Mouse (Mus musculus) midbrain, embryonic 14.5 days (tissue): Measurements from ENCODE around the gene H2afy2. TPM values are rescaled to one million over a fixed set of nuclear protein-coding genes. Genes with fewer than 3 reads are reported as not detected.

Experiments used
- ATAC-seq: fragments of 200-750 bp; cut with Nextera tagmentation; 2 replicates; pipeline ENCODE4 v1.8.0; 2017; ENCODE audit warnings: moderate number of reproducible peaks, moderate library complexity; ENCODE audit not compliant: low FRiP score, low TSS enrichment
- DNase-seq: peaks from one replicate; pipeline ENCODE4 v3.0.0-alpha.2; 2015
- H3K27ac ChIP-seq: fragments of 300-500 bp; sonication (generic); replicated peaks from 2 replicates; pipeline ENCODE4 v1.5.1; 2014; ENCODE audit warnings: mild to moderate bottlenecking, low read depth, low read length, moderate library complexity
- H3K27me3 ChIP-seq: fragments of 300-500 bp; sonication (generic); 2 replicates; pipeline ENCODE4 v1.6.1; 2014; ENCODE audit warnings: low read length, control low read depth, mixed read lengths; ENCODE audit not compliant: control insufficient read depth, insufficient read depth
- H3K36me3 ChIP-seq: fragments of 300-500 bp; sonication (generic); 2 replicates; pipeline ENCODE4 v1.6.1; 2014; ENCODE audit warnings: low read length, control low read depth; ENCODE audit not compliant: control insufficient read depth, insufficient read depth
- H3K4me1 ChIP-seq: fragments of 300-500 bp; sonication (generic); 2 replicates; pipeline ENCODE4 v1.6.1; 2014; ENCODE audit warnings: mild to moderate bottlenecking, antibody characterized with exemption, low read length, control low read depth; ENCODE audit not compliant: control insufficient read depth, insufficient read depth
- H3K4me2 ChIP-seq: fragments of 300-500 bp; sonication (generic); 2 replicates; pipeline ENCODE4 v1.6.1; 2014; ENCODE audit warnings: mild to moderate bottlenecking, low read length, moderate library complexity
- H3K4me3 ChIP-seq: fragments of 300-500 bp; sonication (generic); replicated peaks from 2 replicates; pipeline ENCODE4 v1.5.1; 2014; ENCODE audit warnings: low read depth, low read length
- H3K9ac ChIP-seq: fragments of 300-500 bp; sonication (generic); replicated peaks from 2 replicates; pipeline ENCODE4 v1.6.1; 2014; ENCODE audit warnings: mild to moderate bottlenecking, low read length, moderate library complexity
- H3K9me3 ChIP-seq: fragments of 300-500 bp; sonication (generic); 2 replicates; pipeline ENCODE4 v1.6.1; 2016; ENCODE audit warnings: low read length, control low read depth, mixed read lengths; ENCODE audit not compliant: control insufficient read depth
- WGBS: fragments of 180-500 bp; shearing (Covaris S2); extraction: QIAGEN DNeasy Blood & Tissue Kit; methylation state at CpG from one replicate; pipeline ENCODE4 v1.1.7; 2014; 5-methylcytosine and 5-hydroxymethylcytosine counted together
- polyA plus RNA-seq: library from polyadenylated mRNA; unstranded; fragments of >200 nt; fragmentation: Nextera tagmentation; extraction: Ambion mirVana; gene quantifications from 2 replicates; pipeline ENCODE4 v1.2.1, GENCODE M21; 2014

H2afy2 gene
- polyA plus RNA-seq, 1 experiment from 2014 or later, result 242 TPM

GRCm38 (mm10) chr10:61713601-61714000 is 70.3 kb downstream of the H2afy2 start:
- Histone ChIP-seq H3K4me3 (no peak overlapping the region), H3K36me3 (no peaks in the 10 kb centered on the region), H3K4me1 (peaks cover 6% of the 10 kb centered on the region; the same call in 1 of the 2 replicates), H3K9ac (no peak overlapping the region), H3K27ac (no peak overlapping the region), H3K9me3 (no peaks in the 10 kb centered on the region), H3K4me2 (no peak overlapping the region), H3K27me3 (no peaks in the 10 kb centered on the region)
- DNase-seq (no peak), ATAC-seq (no peak)
- 75% methylated on average over 3 of the region's 3 CpGs for WGBS

- H3K4me1 ChIP-seq, result no peaks in the 10 kb centered on the region
- no peak for ATAC-seq
- H3K27me3 ChIP-seq, result no peaks in the 10 kb centered on the region
- 75% methylated on average over 6 of the region's 6 CpGs for WGBS
- DNase-seq, result no peak
- no peak overlapping the region for H3K4me2 ChIP-seq
- H3K4me3 ChIP-seq, result no peak overlapping the region
- H3K9me3 ChIP-seq, result no peaks in the 10 kb centered on the region
- no peak overlapping the region for H3K9ac ChIP-seq
- peaks cover 17% of the 10 kb centered on the region for H3K36me3 ChIP-seq
- no peak overlapping the region for H3K27ac ChIP-seq
Measured at GRCm38 (mm10) chr10:61706412-61707375, 77.3 kb downstream of the H2afy2 start.

GRCm38 (mm10) chr10:61704663-61705062 is 79.3 kb downstream of the H2afy2 start:
- Histone ChIP-seq H3K4me1 (no peaks in the 10 kb centered on the region), H3K9ac (no peak overlapping the region), H3K27me3 (no peaks in the 10 kb centered on the region), H3K36me3 (peaks cover 18% of the 10 kb centered on the region), H3K4me2 (no peak overlapping the region), H3K4me3 (no peak overlapping the region), H3K9me3 (no peaks in the 10 kb centered on the region), H3K27ac (no peak overlapping the region)
- ATAC-seq (no peak), DNase-seq (no peak)
- 84% methylated on average over 4 of the region's 4 CpGs for WGBS

- Histone ChIP-seq H3K9me3 (no peaks in the 10 kb centered on the region), H3K27me3 (no peaks in the 10 kb centered on the region), H3K9ac (peak overlapping the region; percentile 66; the same call in 1 of the 2 replicates)
Measured at GRCm38 (mm10) chr10:61697028-61697427, 86.9 kb downstream of the H2afy2 start.

GRCm38 (mm10) chr10:61696560-61696823 is 87.5 kb downstream of the H2afy2 start:
- Histone ChIP-seq H3K4me1 (peaks cover 14% of the 10 kb centered on the region), H3K4me2 (peak overlapping the region; percentile 100), H3K9ac (peak overlapping the region; percentile 66), H3K4me3 (peak overlapping the region; percentile 96), H3K27me3 (no peaks in the 10 kb centered on the region), H3K9me3 (no peaks in the 10 kb centered on the region), H3K27ac (no peak overlapping the region), H3K36me3 (peaks cover 24% of the 10 kb centered on the region)
- DNase-seq, result no peak
- no peak for ATAC-seq
- 19% methylated on average over 19 of the region's 19 CpGs for WGBS

More at GRCm38 (mm10) chr10:61697028-61697427, 86.9 kb downstream of the H2afy2 start:
- Histone ChIP-seq H3K4me2 (peak overlapping the region; percentile 100), H3K4me3 (peak overlapping the region; percentile 96), H3K36me3 (peaks cover 23% of the 10 kb centered on the region), H3K4me1 (peaks cover 14% of the 10 kb centered on the region), H3K27ac (no peak overlapping the region)
- WGBS, result 96% methylated on average over 2 of the region's 2 CpGs
- no peak for ATAC-seq
- no peak for DNase-seq

- WGBS, result under 1% methylated on average over 105 of the region's 111 CpGs
- peak; percentile 57 for ATAC-seq
Measured at GRCm38 (mm10) chr10:61695703-61696559, 88.0 kb downstream of the H2afy2 start.

GRCm38 (mm10) chr10:61694870-61695670 is 88.9 kb downstream of the H2afy2 start, which contains the start of gene Tysnd1:
Gene Tysnd1 (plus strand): TSS chr10:61695514.
- Histone ChIP-seq H3K9me3 (no peaks in the 10 kb centered on the region), H3K36me3 (peaks cover 38% of the 10 kb centered on the region), H3K27ac (peak within 1 kb of the TSS; percentile 70), H3K4me2 (peak within 1 kb of the TSS; percentile 100), H3K4me1 (peaks cover 14% of the 10 kb centered on the region), H3K4me3 (peak within 1 kb of the TSS; percentile 96), H3K9ac (peak within 1 kb of the TSS; percentile 66), H3K27me3 (no peaks in the 10 kb centered on the region)
- DNase-seq (peak; percentile 98), ATAC-seq (peak; percentile 96)
- WGBS, result 1% methylated on average over 42 of the region's 42 CpGs

More at GRCm38 (mm10) chr10:61695703-61696559, 88.0 kb downstream of the H2afy2 start:
- H3K4me3 ChIP-seq, result peak overlapping the region; percentile 96
- peaks cover 14% of the 10 kb centered on the region for H3K4me1 ChIP-seq
- peaks cover 29% of the 10 kb centered on the region for H3K36me3 ChIP-seq
- peak overlapping the region; percentile 70 for H3K27ac ChIP-seq
- peak overlapping the region; percentile 66 for H3K9ac ChIP-seq
- no peaks in the 10 kb centered on the region for H3K9me3 ChIP-seq
- peak; percentile 38 for DNase-seq
- H3K27me3 ChIP-seq, result no peaks in the 10 kb centered on the region
- H3K4me2 ChIP-seq, result peak overlapping the region; percentile 100

GRCm38 (mm10) chr10:61693563-61693962 is 90.4 kb downstream of the H2afy2 start:
- ATAC-seq (no peak), DNase-seq (no peak)
- no peak overlapping the region for H3K4me3 ChIP-seq
- H3K4me2 ChIP-seq, result no peak overlapping the region
- H3K36me3 ChIP-seq, result peaks cover 50% of the 10 kb centered on the region
- H3K9me3 ChIP-seq, result no peaks in the 10 kb centered on the region
- H3K9ac ChIP-seq, result no peak overlapping the region
- no peaks in the 10 kb centered on the region for H3K27me3 ChIP-seq
- peaks cover 14% of the 10 kb centered on the region for H3K4me1 ChIP-seq
- WGBS, result 80% methylated on average over 4 of the region's 4 CpGs
- no peak overlapping the region for H3K27ac ChIP-seq
